Comparison of ENCODE assay signal across 30 mouse cellular contexts in the genomic region with DNA sequence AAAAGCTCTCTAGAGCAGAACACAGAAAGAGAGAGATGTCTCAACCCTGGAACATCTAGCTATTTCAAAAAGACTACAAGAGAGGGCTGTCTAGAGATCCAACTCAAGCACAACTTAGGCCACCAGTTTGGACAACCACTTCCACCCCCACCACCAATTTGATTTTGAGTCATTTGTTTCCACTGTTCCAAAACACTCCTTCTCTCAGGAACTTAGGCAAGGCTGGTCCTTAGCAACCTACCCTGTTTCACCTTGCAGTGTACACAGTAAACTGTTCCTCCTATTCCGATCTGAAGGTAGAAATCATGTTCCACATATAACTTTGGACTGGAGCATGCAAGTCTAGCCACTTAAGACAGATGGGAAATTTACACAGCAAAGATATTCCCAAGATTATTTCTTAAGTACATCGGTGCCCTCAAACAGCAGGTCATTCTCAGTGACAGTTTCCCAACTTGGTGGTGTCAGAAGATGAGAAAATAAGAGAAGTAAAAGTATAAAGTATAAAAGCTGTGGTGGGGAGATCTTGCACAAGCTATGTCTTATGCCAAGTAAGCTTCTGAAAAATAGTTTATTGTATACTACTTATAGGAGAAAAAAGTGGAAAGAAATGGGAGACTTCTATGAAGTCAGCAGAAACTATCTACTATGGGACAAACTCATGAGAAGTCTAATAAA. TPM values are rescaled to one million over a fixed set of nuclear protein-coding genes. Genes with fewer than 3 reads are reported as not detected.
DNase-seq lines count a peak whose midpoint lies in the region; ATAC-seq lines count a peak whose summit lies in the region.
"Had no signal": no experiment of that assay in that cellular context is flagged by ENCODE, and none has a peak within 500 bp of the region (broad histone marks: within the 10 kb centered on the region; RNA-seq: fewer than 3 reads in every experiment).

No protein-coding gene starts in this region.

- WGBS in midbrain, embryonic 15.5 days, result 90% methylated on average over 2 of the region's 2 CpGs

- H3K27ac ChIP-seq in midbrain, embryonic 15.5 days, result no peak overlapping the region
- H3K27ac ChIP-seq: embryonic facial prominence, embryonic 13.5 days; embryonic facial prominence, embryonic 15.5 days; forebrain, embryonic 10.5 days; forebrain, embryonic 12.5 days had no signal

- H3K9me3 ChIP-seq in midbrain, embryonic 15.5 days, result no peaks in the 10 kb centered on the region
- H3K9me3 ChIP-seq: embryonic facial prominence, embryonic 13.5 days; embryonic facial prominence, embryonic 15.5 days; forebrain, embryonic 10.5 days; forebrain, embryonic 12.5 days; G1E had no signal

- ATAC-seq in common myeloid progenitor, adult 5-6 weeks (replicated peaks; ENCODE audit: low read depth, poor library complexity, severe bottlenecking), result peak; percentile 11; the same call in 1 of the 2 replicates
- ATAC-seq in megakaryocyte, adult 5-6 weeks (ENCODE audit: poor library complexity, severe bottlenecking), result peak; percentile 86
- no peak for ATAC-seq in midbrain, embryonic 15.5 days (replicated peaks)
- ATAC-seq: activated CD4-positive, CD25-positive, alpha-beta regulatory T cell, adult 4 months; CD4-positive, CD25-positive, alpha-beta regulatory T cell, adult 4 months; forebrain, embryonic 14.5 days; forebrain, embryonic 16.5 days; Patski had no signal

- H3K9ac ChIP-seq in midbrain, embryonic 15.5 days, result no peak overlapping the region
- H3K9ac ChIP-seq: embryonic facial prominence, embryonic 13.5 days; embryonic facial prominence, embryonic 15.5 days; forebrain, embryonic 12.5 days had no signal

- no peaks in the 10 kb centered on the region for H3K4me1 ChIP-seq in midbrain, embryonic 15.5 days
- H3K4me1 ChIP-seq: embryonic facial prominence, embryonic 13.5 days; embryonic facial prominence, embryonic 15.5 days; forebrain, embryonic 10.5 days; forebrain, embryonic 12.5 days had no signal

- peak; percentile 24 for DNase-seq in 416B (ENCODE audit: low read depth)
- DNase-seq in lung, postnatal 25 days (ENCODE audit: low spot score), result no peak
- DNase-seq in spleen, postnatal 4 days (ENCODE audit: low spot score in 2 of 2), result no peak
- DNase-seq: adrenal gland, adult 8-10 months; adrenal gland, postnatal 14 days; adrenal gland, postnatal 36 days; B cell, adult 2 months; cerebellum, adult 11-12 months; cerebellum, adult 2 months; cerebellum, adult 9-10 months; cerebellum, postnatal 10 days; cerebellum, postnatal 25 days; embryo, embryonic 11 days had no signal

- H3K4me3 ChIP-seq in midbrain, embryonic 15.5 days, result no peak overlapping the region
- H3K4me3 ChIP-seq: embryonic facial prominence, embryonic 13.5 days; embryonic facial prominence, embryonic 15.5 days; erythroblast, embryonic 14.5 days; forebrain, embryonic 10.5 days; forebrain, embryonic 12.5 days had no signal

- no peaks in the 10 kb centered on the region for H3K27me3 ChIP-seq in midbrain, embryonic 15.5 days (replicated peaks)
- H3K27me3 ChIP-seq: CH12.LX; embryonic facial prominence, embryonic 13.5 days; embryonic facial prominence, embryonic 15.5 days; forebrain, embryonic 12.5 days; Patski had no signal

- H3K4me2 ChIP-seq in midbrain, embryonic 15.5 days, result no peak overlapping the region
- H3K4me2 ChIP-seq: embryonic facial prominence, embryonic 13.5 days; embryonic facial prominence, embryonic 15.5 days; forebrain, embryonic 12.5 days had no signal

- H3K36me3 ChIP-seq in midbrain, embryonic 15.5 days (replicated peaks), result no peaks in the 10 kb centered on the region
- H3K36me3 ChIP-seq: embryonic facial prominence, embryonic 13.5 days; embryonic facial prominence, embryonic 15.5 days; forebrain, embryonic 10.5 days; forebrain, embryonic 12.5 days had no signal

RNA-seq across cellular contexts. Expression of gene Vmn2r84, which starts 24.0 kb away (rescaled TPM):
- under 0.01 TPM in 1 of 2 replicates, not detected in the other for total RNA-seq in common myeloid progenitor, adult 5-6 weeks (2017)
- total RNA-seq in megakaryocyte, adult 5-6 weeks (2015), result not detected in 2 replicates
- total RNA-seq in megakaryocyte, adult 5-6 weeks (2017), result not detected in 2 replicates
- polyA plus RNA-seq in midbrain, embryonic 15.5 days (2015; fragmentation: Nextera tagmentation; extraction: Ambion mirVana), result 0.03 and 0.05 TPM in 2 replicates
- total RNA-seq: adrenal gland, adult 18-20 months; adrenal gland, adult 8-10 months; adrenal gland, postnatal 14 days; adrenal gland, postnatal 36 days; CH12.LX had no signal
- polyA plus RNA-seq: embryonic facial prominence, embryonic 11.5 days; embryonic facial prominence, embryonic 13.5 days; embryonic facial prominence, embryonic 15.5 days; erythroblast, embryonic 14.5 days; forebrain, embryonic 10.5 days; forebrain, embryonic 12.5 days; forebrain, embryonic 14.5 days; forebrain, embryonic 16.5 days; G1E; Patski had no signal

RNA-seq across cellular contexts. Expression of gene Tespa1, which starts 47.5 kb away (rescaled TPM):
- 85.8 and 126 TPM in 2 replicates for total RNA-seq in common myeloid progenitor, adult 5-6 weeks (2017)
- 8.2 and 18.6 TPM in 2 replicates for total RNA-seq in megakaryocyte, adult 5-6 weeks (2015)
- total RNA-seq in megakaryocyte, adult 5-6 weeks (2017), result 15.5 and 32.0 TPM in 2 replicates
- 0.18 TPM in 1 of 2 replicates, not detected in the other for polyA plus RNA-seq in midbrain, embryonic 15.5 days (2015; fragmentation: Nextera tagmentation; extraction: Ambion mirVana)
- polyA plus RNA-seq: forebrain, embryonic 12.5 days; forebrain, embryonic 14.5 days; forebrain, embryonic 16.5 days had no signal

RNA-seq across cellular contexts. Expression of gene Vmn2r85, which starts 59.4 kb away (rescaled TPM):
- not detected in 2 replicates for total RNA-seq in common myeloid progenitor, adult 5-6 weeks (2017)
- not detected in 2 replicates for total RNA-seq in megakaryocyte, adult 5-6 weeks (2015)
- not detected in 2 replicates for total RNA-seq in megakaryocyte, adult 5-6 weeks (2017)
- not detected in 2 replicates for polyA plus RNA-seq in midbrain, embryonic 15.5 days (2015; fragmentation: Nextera tagmentation; extraction: Ambion mirVana)
- total RNA-seq: adrenal gland, adult 18-20 months; adrenal gland, adult 8-10 months; adrenal gland, postnatal 14 days; adrenal gland, postnatal 36 days; CH12.LX had no signal
- polyA plus RNA-seq: embryonic facial prominence, embryonic 11.5 days; embryonic facial prominence, embryonic 13.5 days; embryonic facial prominence, embryonic 15.5 days; erythroblast, embryonic 14.5 days; forebrain, embryonic 10.5 days; forebrain, embryonic 12.5 days; forebrain, embryonic 14.5 days; G1E; Patski had no signal
